Mouse (Mus musculus): Measurements from ENCODE around the gene Cdyl. TPM values are rescaled to one million over a fixed set of nuclear protein-coding genes. Genes with fewer than 3 reads are reported as not detected.
"Not testable (repeated sequence)": the region's sequence is repeated elsewhere in the genome, so short reads cannot be mapped to it uniquely, and the experiment has no call there.

The Cdyl gene
- polyA plus RNA-seq, 1 experiment, result 6.8 TPM

DNA sequence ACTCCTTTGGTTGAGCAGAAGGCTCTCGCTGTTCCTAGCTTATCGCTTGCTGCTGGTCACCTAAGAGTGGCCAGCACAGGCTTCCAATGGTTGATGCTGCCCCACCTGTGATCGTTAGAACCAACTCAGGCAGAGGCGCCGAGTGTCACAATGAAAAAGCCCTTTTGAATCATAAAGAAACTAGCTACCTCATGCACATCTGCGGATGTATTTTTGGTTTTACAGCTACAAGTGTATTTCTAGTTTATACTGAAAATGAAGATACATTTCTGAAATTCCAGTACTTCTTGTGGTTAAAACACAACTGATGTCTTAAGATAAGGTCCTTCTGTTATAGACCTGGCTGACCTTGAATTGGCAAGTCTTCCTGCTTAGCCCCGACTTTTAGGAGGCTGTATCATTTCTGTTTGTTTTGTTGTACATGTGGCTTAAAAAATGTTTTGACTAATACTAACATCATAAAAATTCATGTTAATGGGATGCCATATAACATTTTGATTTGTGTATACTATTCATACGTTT lies 155.6 kb downstream of the Cdyl start:
- Histone ChIP-seq H3K4me1 (ENCODE audit: control insufficient read depth, insufficient read depth, low read length) (no peaks in the 10 kb centered on the region), H3K4me3 (ENCODE audit: insufficient read depth, low read length) (no peak overlapping the region), H3K27ac (ENCODE audit: insufficient read depth, low read length) (no peak overlapping the region)
- no peak for TF ChIP-seq POLR2A (IDR thresholded peaks at IDR 0.05; ENCODE audit: extremely low read depth, insufficient read depth, low read length)
- TF ChIP-seq CTCF (IDR thresholded peaks at IDR 0.05; ENCODE audit: extremely low read depth, insufficient read depth, low read length), result no peak

- H3K4me3 ChIP-seq (ENCODE audit: insufficient read depth, low read length), result no peak overlapping the region
- H3K27ac ChIP-seq (ENCODE audit: insufficient read depth, low read length), result no peak overlapping the region
- H3K4me1 ChIP-seq (ENCODE audit: control insufficient read depth, insufficient read depth, low read length), result no peaks in the 10 kb centered on the region
- TF ChIP-seq POLR2A (IDR thresholded peaks at IDR 0.05; ENCODE audit: extremely low read depth, insufficient read depth, low read length), result no peak
- no peak for TF ChIP-seq CTCF (IDR thresholded peaks at IDR 0.05; ENCODE audit: extremely low read depth, insufficient read depth, low read length)
Measured at GRCm38 (mm10) chr13:35815782-35816368, 156.2 kb downstream of the Cdyl start.

- Histone ChIP-seq H3K27ac (ENCODE audit: insufficient read depth, low read length) (no peak overlapping the region), H3K4me1 (ENCODE audit: control insufficient read depth, insufficient read depth, low read length) (no peaks in the 10 kb centered on the region), H3K4me3 (ENCODE audit: insufficient read depth, low read length) (no peak overlapping the region)
- no peak for TF ChIP-seq POLR2A (IDR thresholded peaks at IDR 0.05; ENCODE audit: extremely low read depth, insufficient read depth, low read length)
- no peak for TF ChIP-seq CTCF (IDR thresholded peaks at IDR 0.05; ENCODE audit: extremely low read depth, insufficient read depth, low read length)
Measured at GRCm38 (mm10) chr13:35817626-35818025, 158.0 kb downstream of the Cdyl start.

DNA sequence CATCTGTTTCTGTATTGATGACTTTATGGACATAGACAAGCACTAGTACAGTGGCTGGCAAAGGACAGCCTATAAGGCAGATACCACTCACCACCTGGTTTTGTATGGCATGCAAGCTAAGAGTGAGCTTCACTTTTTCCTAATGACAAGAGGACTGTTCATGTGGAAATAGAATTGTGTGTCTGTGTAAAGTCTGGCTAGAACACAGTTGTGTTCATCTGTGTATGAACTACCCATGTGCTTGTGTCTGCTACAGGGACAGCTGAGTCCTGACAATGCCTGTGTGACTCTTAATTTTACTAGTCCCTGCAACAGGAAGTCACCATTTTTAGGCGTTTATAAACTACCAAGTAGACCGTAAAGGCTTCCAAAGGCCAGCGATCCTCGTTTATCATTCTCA lies 158.4 kb downstream of the Cdyl start:
- TF ChIP-seq CTCF (IDR thresholded peaks at IDR 0.05; ENCODE audit: extremely low read depth, insufficient read depth, low read length) (no peak), POLR2A (IDR thresholded peaks at IDR 0.05; ENCODE audit: extremely low read depth, insufficient read depth, low read length) (no peak)
- H3K27ac ChIP-seq (ENCODE audit: insufficient read depth, low read length), result no peak overlapping the region

DNA sequence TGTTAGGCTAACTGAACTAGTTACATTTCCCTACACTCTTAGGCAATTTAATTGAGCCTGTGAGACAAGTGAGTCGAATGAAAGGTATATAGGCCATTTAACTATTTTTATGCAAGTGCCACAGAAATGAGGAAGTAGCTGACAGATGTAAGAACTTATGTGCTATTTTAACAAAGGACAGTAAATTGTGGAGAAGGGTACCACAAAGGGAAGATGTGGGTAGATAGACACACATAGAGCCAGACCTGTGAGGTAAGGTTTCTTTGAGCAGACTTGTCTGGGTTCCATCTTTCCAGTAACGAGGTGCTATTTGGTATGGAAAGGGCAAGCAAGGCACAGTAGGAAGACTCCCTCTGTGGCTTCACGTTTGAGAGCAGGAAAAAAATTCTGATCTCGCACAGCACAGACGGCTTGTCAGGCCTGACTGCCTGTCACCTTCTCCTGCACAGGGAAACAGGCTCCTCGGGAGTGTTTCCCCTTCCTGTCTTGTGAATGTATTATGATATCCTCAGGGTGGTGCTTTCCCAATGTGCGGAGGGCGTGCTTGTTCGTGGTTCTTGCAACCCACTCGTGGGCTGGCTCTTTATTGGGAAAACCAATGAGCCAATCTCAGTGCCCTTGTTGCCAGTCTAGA lies 162.3 kb downstream of the Cdyl start:
- Histone ChIP-seq H3K4me3 (ENCODE audit: insufficient read depth, low read length) (no peak overlapping the region), H3K27ac (ENCODE audit: insufficient read depth, low read length) (no peak overlapping the region), H3K4me1 (ENCODE audit: control insufficient read depth, insufficient read depth, low read length) (no peaks in the 10 kb centered on the region)
- TF ChIP-seq CTCF (IDR thresholded peaks at IDR 0.05; ENCODE audit: extremely low read depth, insufficient read depth, low read length) (no peak), POLR2A (IDR thresholded peaks at IDR 0.05; ENCODE audit: extremely low read depth, insufficient read depth, low read length) (no peak)

More for the DNA sequence above, 158.4 kb downstream of the Cdyl start:
- Histone ChIP-seq H3K4me3 (ENCODE audit: insufficient read depth, low read length) (no peak overlapping the region), H3K4me1 (ENCODE audit: control insufficient read depth, insufficient read depth, low read length) (no peaks in the 10 kb centered on the region)

GRCm38 (mm10) chr13:35822795-35823194 lies 163.2 kb downstream of the Cdyl start:
- Histone ChIP-seq H3K27ac (ENCODE audit: insufficient read depth, low read length) (no peak overlapping the region), H3K4me1 (ENCODE audit: control insufficient read depth, insufficient read depth, low read length) (no peaks in the 10 kb centered on the region), H3K4me3 (ENCODE audit: insufficient read depth, low read length) (no peak overlapping the region)
- TF ChIP-seq POLR2A (IDR thresholded peaks at IDR 0.05; ENCODE audit: extremely low read depth, insufficient read depth, low read length) (no peak), CTCF (IDR thresholded peaks at IDR 0.05; ENCODE audit: extremely low read depth, insufficient read depth, low read length) (no peak)

DNA sequence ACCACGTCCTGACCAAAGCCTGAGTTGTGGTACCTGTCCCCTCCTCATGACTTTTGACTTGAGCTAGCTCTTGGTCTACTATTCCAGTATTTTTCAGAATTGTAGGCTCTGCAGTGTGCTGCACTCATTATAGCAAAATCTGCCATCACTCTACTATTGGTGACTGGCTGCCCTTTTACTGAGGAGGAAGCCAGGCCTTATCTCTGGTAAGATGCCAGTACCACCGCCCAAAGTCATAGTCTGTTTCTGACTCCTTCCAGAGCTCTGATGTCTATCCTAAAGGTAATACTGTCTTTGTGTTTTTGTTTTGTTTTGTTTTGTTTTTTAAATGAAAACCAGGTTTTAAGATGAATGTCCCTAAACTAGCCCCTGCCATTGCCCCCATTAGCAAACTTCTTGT lies 166.0 kb downstream of the Cdyl start:
- H3K4me3 ChIP-seq (ENCODE audit: insufficient read depth, low read length), result no peak overlapping the region
- TF ChIP-seq CTCF (IDR thresholded peaks at IDR 0.05; ENCODE audit: extremely low read depth, insufficient read depth, low read length) (no peak), POLR2A (IDR thresholded peaks at IDR 0.05; ENCODE audit: extremely low read depth, insufficient read depth, low read length) (no peak)
- no peaks in the 10 kb centered on the region for H3K4me1 ChIP-seq (ENCODE audit: control insufficient read depth, insufficient read depth, low read length)
- no peak overlapping the region for H3K27ac ChIP-seq (ENCODE audit: insufficient read depth, low read length)

- TF ChIP-seq POLR2A (IDR thresholded peaks at IDR 0.05; ENCODE audit: extremely low read depth, insufficient read depth, low read length) (no peak), CTCF (IDR thresholded peaks at IDR 0.05; ENCODE audit: extremely low read depth, insufficient read depth, low read length) (no peak)
- H3K27ac ChIP-seq (ENCODE audit: insufficient read depth, low read length), result no peak overlapping the region
- H3K4me3 ChIP-seq (ENCODE audit: insufficient read depth, low read length), result no peak overlapping the region
- H3K4me1 ChIP-seq (ENCODE audit: control insufficient read depth, insufficient read depth, low read length), result no peaks in the 10 kb centered on the region
Measured at GRCm38 (mm10) chr13:35832676-35833075, 173.0 kb downstream of the Cdyl start.

DNA sequence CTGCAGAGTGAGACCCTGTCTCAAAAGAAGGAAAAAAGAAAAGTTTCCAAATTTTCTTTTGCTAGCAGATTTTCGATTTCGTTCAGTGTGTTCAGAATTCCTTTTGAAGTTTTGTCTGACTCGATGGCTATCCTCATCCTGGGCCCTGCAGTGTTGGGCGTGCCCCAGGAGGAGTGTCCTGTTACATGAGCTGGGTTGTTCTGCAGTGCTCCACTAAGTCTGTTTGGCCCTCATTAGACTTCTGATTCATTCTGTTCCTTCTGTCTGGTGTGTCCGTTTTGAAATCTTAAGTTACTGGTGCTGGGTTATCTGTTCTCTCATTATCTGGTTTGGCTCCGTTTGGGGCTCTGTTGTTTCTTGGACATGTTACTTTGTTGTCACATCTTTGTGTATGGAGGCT lies 174.3 kb downstream of the Cdyl start:
- Histone ChIP-seq H3K4me3 (ENCODE audit: insufficient read depth, low read length) (no peak overlapping the region), H3K27ac (ENCODE audit: insufficient read depth, low read length) (no peak overlapping the region), H3K4me1 (ENCODE audit: control insufficient read depth, insufficient read depth, low read length) (no peaks in the 10 kb centered on the region)
- no peak for TF ChIP-seq POLR2A (IDR thresholded peaks at IDR 0.05; ENCODE audit: extremely low read depth, insufficient read depth, low read length)

DNA sequence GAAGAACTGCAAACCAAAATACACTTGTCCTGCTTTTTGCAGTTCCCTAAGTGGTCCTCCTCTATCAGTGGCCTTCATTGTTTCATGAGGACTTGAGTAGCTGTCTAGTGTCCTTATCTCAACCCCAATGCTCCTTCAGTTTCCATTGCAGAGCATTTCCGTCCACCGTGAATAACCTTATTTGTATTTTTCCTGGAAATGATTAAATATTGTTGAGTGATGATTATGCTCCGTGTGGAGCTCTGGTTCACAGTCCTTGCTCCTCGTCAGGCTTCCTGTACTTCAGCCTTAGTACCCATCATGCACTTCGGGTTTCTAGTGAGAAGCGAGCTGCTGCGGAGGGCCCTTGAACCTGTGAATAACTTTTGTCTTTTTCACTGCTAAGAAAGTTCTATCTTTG lies 176.0 kb downstream of the Cdyl start:
- TF ChIP-seq POLR2A (IDR thresholded peaks at IDR 0.05; ENCODE audit: extremely low read depth, insufficient read depth, low read length) (no peak), CTCF (IDR thresholded peaks at IDR 0.05; ENCODE audit: extremely low read depth, insufficient read depth, low read length) (no peak)
- no peak overlapping the region for H3K4me3 ChIP-seq (ENCODE audit: insufficient read depth, low read length)
- no peaks in the 10 kb centered on the region for H3K4me1 ChIP-seq (ENCODE audit: control insufficient read depth, insufficient read depth, low read length)
- H3K27ac ChIP-seq (ENCODE audit: insufficient read depth, low read length), result no peak overlapping the region

DNA sequence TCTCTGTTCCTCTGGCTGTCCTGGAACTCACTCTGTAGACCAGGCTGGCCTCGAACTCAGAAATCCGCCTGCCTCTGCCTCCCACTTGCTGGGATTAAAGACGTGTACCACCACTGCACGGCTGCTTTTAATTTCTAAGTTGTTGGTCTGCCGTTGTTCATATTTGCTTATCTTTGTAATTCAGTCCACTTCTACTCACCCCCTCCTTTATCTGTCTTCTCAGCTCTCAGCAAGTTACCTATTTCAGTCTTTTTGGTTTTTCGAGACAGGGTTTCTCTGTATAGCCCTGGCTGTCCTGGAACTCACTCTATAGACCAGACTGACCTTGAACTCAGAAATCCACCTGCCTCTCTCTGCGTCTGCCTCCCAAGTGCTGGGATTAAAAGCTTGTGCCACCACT lies 176.9 kb downstream of the Cdyl start:
- H3K4me3 ChIP-seq (ENCODE audit: insufficient read depth, low read length), result not testable (repeated sequence)

More for the DNA sequence above, 176.9 kb downstream of the Cdyl start:
- H3K27ac ChIP-seq (ENCODE audit: insufficient read depth, low read length); H3K4me1 ChIP-seq (ENCODE audit: control insufficient read depth, insufficient read depth, low read length): not testable (repeated sequence)

All from cortical plate, adult 2 months (tissue).